Mouse (Mus musculus): Measurements from ENCODE around the gene Vmn1r40. TPM values are rescaled to one million over a fixed set of nuclear protein-coding genes. Genes with fewer than 3 reads are reported as not detected.

Gene Vmn1r40
- polyA plus RNA-seq, 1 experiment from 2014 or later: not detected

GRCm38 (mm10) chr6:89706624-89707023, 716 bp upstream of the Vmn1r40 start:
- no peak overlapping the region for H3K27ac ChIP-seq (ENCODE audit: low read depth, low read length)
- H3K4me1 ChIP-seq (ENCODE audit: control insufficient read depth, insufficient read depth, low read length): no peaks in the 10 kb centered on the region
- no peaks in the 10 kb centered on the region for H3K36me3 ChIP-seq (ENCODE audit: control insufficient read depth, insufficient read depth, low read length)
- H3K27me3 ChIP-seq (ENCODE audit: control insufficient read depth, insufficient read depth, low read length): no peaks in the 10 kb centered on the region
- no peak overlapping the region for H3K9ac ChIP-seq (ENCODE audit: low read length)
- 82% methylated on average over 2 of the region's 2 CpGs for WGBS
- H3K4me3 ChIP-seq (ENCODE audit: low read depth, low read length): no peak overlapping the region
- no peak overlapping the region for H3K4me2 ChIP-seq (ENCODE audit: low read depth)
- ATAC-seq (ENCODE audit: insufficient read depth, low FRiP score, low TSS enrichment) (no peak), DNase-seq (ENCODE audit: low spot score) (no peak)
- H3K9me3 ChIP-seq (ENCODE audit: control insufficient read depth, low read length): no peaks in the 10 kb centered on the region

GRCm38 (mm10) chr6:89718051-89718450, 10.7 kb downstream of the Vmn1r40 start:
- H3K4me3 ChIP-seq (ENCODE audit: low read depth, low read length): no peak overlapping the region
- no peak overlapping the region for H3K9ac ChIP-seq (ENCODE audit: low read length)
- no peaks in the 10 kb centered on the region for H3K4me1 ChIP-seq (ENCODE audit: control insufficient read depth, insufficient read depth, low read length)
- no peak overlapping the region for H3K27ac ChIP-seq (ENCODE audit: low read depth, low read length)
- DNase-seq (ENCODE audit: low spot score) (no peak), ATAC-seq (ENCODE audit: insufficient read depth, low FRiP score, low TSS enrichment) (no peak)
- H3K9me3 ChIP-seq (ENCODE audit: control insufficient read depth, low read length): no peaks in the 10 kb centered on the region
- H3K36me3 ChIP-seq (ENCODE audit: control insufficient read depth, insufficient read depth, low read length): no peaks in the 10 kb centered on the region
- H3K4me2 ChIP-seq (ENCODE audit: low read depth): no peak overlapping the region
- H3K27me3 ChIP-seq (ENCODE audit: control insufficient read depth, insufficient read depth, low read length): no peaks in the 10 kb centered on the region

GRCm38 (mm10) chr6:89740466-89740865, 33.1 kb downstream of the Vmn1r40 start, which contains the start of gene Vmn1r41:
Gene Vmn1r41, plus strand, starts transcription at chr6:89740766.
- Histone ChIP-seq H3K9me3 (ENCODE audit: control insufficient read depth, low read length) (no peaks in the 10 kb centered on the region), H3K4me3 (ENCODE audit: low read depth, low read length) (no peak within 1 kb of the TSS), H3K9ac (ENCODE audit: low read length) (no peak within 1 kb of the TSS), H3K4me1 (ENCODE audit: control insufficient read depth, insufficient read depth, low read length) (no peaks in the 10 kb centered on the region), H3K4me2 (ENCODE audit: low read depth) (no peak within 1 kb of the TSS), H3K27me3 (ENCODE audit: control insufficient read depth, insufficient read depth, low read length) (no peaks in the 10 kb centered on the region), H3K36me3 (ENCODE audit: control insufficient read depth, insufficient read depth, low read length) (no peaks in the 10 kb centered on the region), H3K27ac (ENCODE audit: low read depth, low read length) (no peak within 1 kb of the TSS)
- ATAC-seq (ENCODE audit: insufficient read depth, low FRiP score, low TSS enrichment): no peak
- no peak for DNase-seq (ENCODE audit: low spot score)

GRCm38 (mm10) chr6:89742811-89743210, 35.5 kb downstream of the Vmn1r40 start:
- H3K4me2 ChIP-seq (ENCODE audit: low read depth): no peak overlapping the region
- no peaks in the 10 kb centered on the region for H3K4me1 ChIP-seq (ENCODE audit: control insufficient read depth, insufficient read depth, low read length)
- H3K4me3 ChIP-seq (ENCODE audit: low read depth, low read length): no peak overlapping the region
- DNase-seq (ENCODE audit: low spot score) (no peak), ATAC-seq (ENCODE audit: insufficient read depth, low FRiP score, low TSS enrichment) (no peak)
- no peaks in the 10 kb centered on the region for H3K9me3 ChIP-seq (ENCODE audit: control insufficient read depth, low read length)
- no peak overlapping the region for H3K27ac ChIP-seq (ENCODE audit: low read depth, low read length)
- no peaks in the 10 kb centered on the region for H3K36me3 ChIP-seq (ENCODE audit: control insufficient read depth, insufficient read depth, low read length)
- no peak overlapping the region for H3K9ac ChIP-seq (ENCODE audit: low read length)
- H3K27me3 ChIP-seq (ENCODE audit: control insufficient read depth, insufficient read depth, low read length): no peaks in the 10 kb centered on the region

Other genes with a start within 250 kb of the Vmn1r40 start
- gene Chchd6, start 111.9 kb upstream of the Vmn1r40 start, polyA plus RNA-seq (2014; fragmentation: Nextera tagmentation; extraction: Ambion mirVana): 73.8 and 84.4 TPM in 2 replicates
- gene Txnrd3, start 63.6 kb upstream of the Vmn1r40 start, polyA plus RNA-seq (2014; fragmentation: Nextera tagmentation; extraction: Ambion mirVana): 11.2 and 13.2 TPM in 2 replicates
- not detected in 2 replicates for gene Vmn1r41, start 33.2 kb downstream of the Vmn1r40 start, polyA plus RNA-seq (2014; fragmentation: Nextera tagmentation; extraction: Ambion mirVana)
- gene Vmn1r42, start 168.9 kb downstream of the Vmn1r40 start, polyA plus RNA-seq (2014; fragmentation: Nextera tagmentation; extraction: Ambion mirVana): not detected in 2 replicates
- not detected in 2 replicates for gene Vmn1r43, start 168.9 kb downstream of the Vmn1r40 start, polyA plus RNA-seq (2014; fragmentation: Nextera tagmentation; extraction: Ambion mirVana)
- not detected in 2 replicates for gene Vmn1r44, start 176.1 kb downstream of the Vmn1r40 start, polyA plus RNA-seq (2014; fragmentation: Nextera tagmentation; extraction: Ambion mirVana)
- not detected in 2 replicates for gene Vmn1r45, start 233.1 kb downstream of the Vmn1r40 start, polyA plus RNA-seq (2014; fragmentation: Nextera tagmentation; extraction: Ambion mirVana)